Mouse (Mus musculus) kidney, postnatal 0 days (tissue): Measurements from ENCODE around the gene Smpx. TPM values are rescaled to one million over a fixed set of nuclear protein-coding genes. Genes with fewer than 3 reads are reported as not detected.

Source experiments
- ATAC-seq: fragments of 200-750 bp; cut with Nextera tagmentation; replicated peaks from 2 replicates; pipeline ENCODE4 v1.8.0; 2017; ENCODE audit warnings: low read depth, moderate number of reproducible peaks, moderate TSS enrichment, moderate library complexity; ENCODE audit not compliant: low FRiP score
- DNase-seq: peaks from one replicate; pipeline ENCODE4 v3.0.0-alpha.2; 2016; ENCODE audit warnings: low spot score
- H3K27ac ChIP-seq: fragments of 300-500 bp; sonication (generic); 2 replicates; pipeline ENCODE4 v1.5.1; 2014; ENCODE audit warnings: mild to moderate bottlenecking
- H3K27me3 ChIP-seq: fragments of 300-500 bp; sonication (generic); 2 replicates; pipeline ENCODE4 v1.6.1; 2014; ENCODE audit warnings: low read length, mixed read lengths; ENCODE audit not compliant: insufficient read depth
- H3K36me3 ChIP-seq: fragments of 300-500 bp; sonication (generic); 2 replicates; pipeline ENCODE4 v1.6.1; 2014; ENCODE audit warnings: low read length, mixed read lengths; ENCODE audit not compliant: insufficient read depth
- H3K4me1 ChIP-seq: fragments of 300-500 bp; sonication (generic); replicated peaks from 2 replicates; pipeline ENCODE4 v1.6.1; 2014; ENCODE audit warnings: antibody characterized with exemption, low read length, mixed read lengths; ENCODE audit not compliant: insufficient read depth
- H3K4me2 ChIP-seq: fragments of 300-500 bp; sonication (generic); 2 replicates; pipeline ENCODE4 v1.6.1; 2014; ENCODE audit warnings: mild to moderate bottlenecking, low read length, moderate library complexity, mixed read lengths
- H3K4me3 ChIP-seq: fragments of 300-500 bp; sonication (generic); replicated peaks from 2 replicates; pipeline ENCODE4 v1.5.1; 2014; ENCODE audit warnings: low read depth, low read length
- H3K9ac ChIP-seq: fragments of 300-500 bp; sonication (generic); 2 replicates; pipeline ENCODE4 v1.6.1; 2014; ENCODE audit warnings: low read depth, low read length
- H3K9me3 ChIP-seq: fragments of 300-500 bp; sonication (generic); replicated peaks from 2 replicates; pipeline ENCODE4 v1.6.1; 2016; ENCODE audit warnings: low read length, inconsistent platforms, mixed read lengths
- CTCF ChIP-seq: IDR thresholded peaks from 2 replicates; pipeline ENCODE4 v1.5.1; 2016; ENCODE audit warnings: antibody characterized with exemption, low read depth, mild to moderate bottlenecking, moderate library complexity
- WGBS: fragments of 180-500 bp; shearing (Covaris S2); extraction: QIAGEN DNeasy Blood & Tissue Kit; methylation state at CpG from one replicate; pipeline ENCODE4 v1.1.7; 2014; 5-methylcytosine and 5-hydroxymethylcytosine counted together
- polyA plus RNA-seq: library from polyadenylated mRNA; unstranded; fragments of >200 nt; fragmentation: Nextera tagmentation; extraction: Ambion mirVana; gene quantifications from 2 replicates; pipeline ENCODE4 v1.2.1, GENCODE M21; 2015

Gene Smpx
- polyA plus RNA-seq, 1 experiment from 2014 or later = 12.6 TPM

GRCm38 (mm10) chrX:157707236-157707635 lies 8.5 kb downstream of the Smpx start:
- H3K9ac ChIP-seq = no peak overlapping the region
- ATAC-seq (no peak), DNase-seq (no peak)
- H3K27me3 ChIP-seq = no peaks in the 10 kb centered on the region
- 71% methylated on average over 2 of the region's 2 CpGs for WGBS
- no peak overlapping the region for H3K4me2 ChIP-seq
- H3K9me3 ChIP-seq = no peaks in the 10 kb centered on the region
- TF ChIP-seq CTCF = no peak
- no peak overlapping the region for H3K4me3 ChIP-seq
- no peaks in the 10 kb centered on the region for H3K4me1 ChIP-seq
- no peak overlapping the region for H3K27ac ChIP-seq
- H3K36me3 ChIP-seq = no peaks in the 10 kb centered on the region

GRCm38 (mm10) chrX:157708616-157709280 lies 10.0 kb downstream of the Smpx start:
- Histone ChIP-seq H3K27ac (no peak overlapping the region), H3K9me3 (no peaks in the 10 kb centered on the region), H3K27me3 (no peaks in the 10 kb centered on the region), H3K4me2 (no peak overlapping the region), H3K4me1 (no peaks in the 10 kb centered on the region), H3K9ac (no peak overlapping the region), H3K4me3 (no peak overlapping the region), H3K36me3 (no peaks in the 10 kb centered on the region)
- WGBS = 38% methylated on average over 4 of the region's 4 CpGs
- ATAC-seq = no peak
- DNase-seq = no peak
- TF ChIP-seq CTCF = no peak

- Histone ChIP-seq H3K4me1 (no peaks in the 10 kb centered on the region), H3K4me3 (no peak overlapping the region), H3K9ac (no peak overlapping the region), H3K36me3 (no peaks in the 10 kb centered on the region), H3K4me2 (no peak overlapping the region), H3K27me3 (no peaks in the 10 kb centered on the region), H3K27ac (no peak overlapping the region), H3K9me3 (no peaks in the 10 kb centered on the region)
- DNase-seq (no peak), ATAC-seq (no peak)
- WGBS = 57% methylated on average over 3 of the region's 3 CpGs
- TF ChIP-seq CTCF = 0 out of 2 replicates have a peak, but pooled peaks have one; percentile 4
Observed at GRCm38 (mm10) chrX:157719907-157720306, 21.2 kb downstream of the Smpx start.

- Histone ChIP-seq H3K4me1 (no peaks in the 10 kb centered on the region), H3K4me2 (no peak overlapping the region), H3K9ac (no peak overlapping the region), H3K9me3 (no peaks in the 10 kb centered on the region), H3K36me3 (no peaks in the 10 kb centered on the region), H3K4me3 (no peak overlapping the region), H3K27ac (no peak overlapping the region), H3K27me3 (no peaks in the 10 kb centered on the region)
- no peak for ATAC-seq
- 35% methylated on average over 7 of the region's 7 CpGs for WGBS
- TF ChIP-seq CTCF = no peak
- DNase-seq = no peak
Observed at GRCm38 (mm10) chrX:157730622-157731341, 32.1 kb downstream of the Smpx start.

GRCm38 (mm10) chrX:157731658-157732314 lies 33.1 kb downstream of the Smpx start:
- DNase-seq = peak; percentile 64
- H3K4me3 ChIP-seq = no peak overlapping the region
- no peaks in the 10 kb centered on the region for H3K36me3 ChIP-seq
- H3K9me3 ChIP-seq = no peaks in the 10 kb centered on the region
- 42% methylated on average over 9 of the region's 9 CpGs for WGBS
- peak; percentile 71 for TF ChIP-seq CTCF
- H3K4me1 ChIP-seq = no peaks in the 10 kb centered on the region
- no peak overlapping the region for H3K9ac ChIP-seq
- peak; percentile 49; the same call in 1 of the 2 replicates for ATAC-seq
- no peaks in the 10 kb centered on the region for H3K27me3 ChIP-seq
- peak overlapping the region; percentile 10; the same call in 1 of the 2 replicates for H3K4me2 ChIP-seq
- no peak overlapping the region for H3K27ac ChIP-seq

GRCm38 (mm10) chrX:157732346-157732745 lies 33.6 kb downstream of the Smpx start:
- no peak overlapping the region for H3K27ac ChIP-seq
- no peak overlapping the region for H3K4me3 ChIP-seq
- H3K27me3 ChIP-seq = no peaks in the 10 kb centered on the region
- H3K4me2 ChIP-seq = peak overlapping the region; percentile 10; the same call in 1 of the 2 replicates
- 50% methylated on average over 3 of the region's 3 CpGs for WGBS
- TF ChIP-seq CTCF = no peak
- no peaks in the 10 kb centered on the region for H3K36me3 ChIP-seq
- H3K9me3 ChIP-seq = no peaks in the 10 kb centered on the region
- no peak overlapping the region for H3K9ac ChIP-seq
- DNase-seq (no peak), ATAC-seq (no peak)
- H3K4me1 ChIP-seq = no peaks in the 10 kb centered on the region
